Mouse (Mus musculus) gastrocnemius, postnatal 4 days (tissue): ENCODE measurements around the gene Gsap. TPM values are rescaled to one million over a fixed set of nuclear protein-coding genes. Genes with fewer than 3 reads are reported as not detected.
"Not testable (repeated sequence)": the region's sequence is repeated elsewhere in the genome, so short reads cannot be mapped to it uniquely, and the experiment has no call there.

Experiments used
- DNase-seq, 2 experiments: peaks; one replicate each; pipeline ENCODE4 v3.0.0; 2021 to 2022; ENCODE audit warnings: low spot score in 2 of 2, mixed read lengths in 2 of 2
- total RNA-seq, 2 experiments: library from RNA; stranded (reverse); gene quantifications; 2 replicates each; pipeline ENCODE4 v1.2.3; 2021

Gene Gsap
- total RNA-seq, 2 experiments from 2014 or later: 6.0 to 7.1 TPM

GRCm38 (mm10) chr5:21175132-21176112 lies 10.6 kb upstream of the Gsap start:
- DNase-seq: no peak

DNA sequence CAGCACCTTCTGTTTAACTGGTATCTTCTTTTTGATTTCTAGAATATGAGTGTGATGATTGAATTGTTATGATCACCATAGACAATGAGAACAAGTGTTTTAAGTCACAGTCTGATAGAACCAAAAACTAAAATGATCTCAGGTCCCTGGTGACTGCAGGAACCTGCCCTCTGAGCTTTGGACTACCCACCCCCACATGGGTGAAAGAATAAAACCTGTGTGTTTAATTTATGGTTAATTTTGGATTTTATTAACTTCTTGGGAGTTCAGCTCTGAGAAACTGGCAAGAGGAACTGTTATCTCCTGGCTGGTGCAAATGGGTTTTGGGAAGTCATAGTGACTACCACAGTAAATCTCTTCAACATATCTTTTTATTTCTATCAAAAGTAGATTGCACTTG lies 6.6 kb upstream of the Gsap start:
- DNase-seq: no peak

DNA sequence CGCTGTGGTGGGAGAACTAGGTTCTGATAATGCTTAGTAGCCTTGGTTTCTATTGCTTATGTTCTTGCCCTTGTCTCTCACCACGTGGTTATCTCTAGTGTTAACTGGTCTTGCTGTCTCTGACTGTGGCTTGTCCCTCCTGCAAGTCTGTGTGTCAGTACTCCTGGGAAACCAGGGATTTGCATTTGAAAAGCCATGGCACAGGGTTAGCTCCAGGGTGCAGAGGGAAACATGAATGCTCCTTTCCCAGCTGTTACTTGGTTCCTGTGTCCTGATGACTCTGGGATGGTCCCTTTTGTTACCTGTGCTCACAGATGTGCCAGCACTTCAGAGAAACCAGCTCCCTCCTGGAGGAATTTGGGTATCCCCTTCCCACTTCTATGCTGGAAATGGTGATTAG lies 3.0 kb upstream of the Gsap start:
- DNase-seq: not testable (repeated sequence)

DNA sequence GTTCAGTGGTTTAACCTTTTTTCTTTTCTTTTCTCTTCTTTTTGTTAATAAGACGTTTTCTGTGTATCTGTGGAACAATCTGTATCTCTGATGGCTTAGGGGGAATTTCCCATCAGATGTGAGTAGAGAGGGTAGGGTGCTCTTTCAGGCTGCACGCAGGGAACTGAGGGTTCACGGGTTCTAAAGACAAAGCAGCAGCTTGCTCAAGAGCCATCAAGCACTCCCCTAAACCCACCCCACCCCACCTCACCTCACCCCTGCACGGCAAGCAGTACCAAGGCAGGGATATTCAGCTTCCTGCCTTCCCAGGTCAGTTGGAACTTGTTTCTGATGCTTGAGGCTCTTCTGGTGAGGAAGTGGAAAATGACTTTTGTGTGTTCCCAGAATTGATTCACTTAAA lies 766 bp downstream of the Gsap start:
- DNase-seq: no peak

DNA sequence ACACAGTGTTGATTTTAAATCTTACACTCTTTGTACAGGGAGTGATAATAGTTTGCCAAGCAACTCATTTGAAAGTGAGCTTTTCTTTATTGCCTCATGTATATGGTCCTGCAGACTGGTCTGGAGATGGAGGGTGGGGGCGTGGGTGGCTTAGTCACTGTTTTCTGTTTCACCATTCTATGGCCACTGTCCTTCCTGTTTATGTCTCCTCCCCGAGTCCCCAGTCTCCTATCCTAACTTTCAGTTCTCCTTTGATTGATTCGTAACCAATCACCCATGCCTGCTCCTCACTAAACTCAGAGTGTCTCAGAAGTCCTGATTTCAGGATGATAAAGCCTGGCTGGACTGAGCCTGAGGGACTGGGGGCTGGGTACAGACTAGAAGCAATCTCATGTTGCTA lies 2.4 kb downstream of the Gsap start:
- DNase-seq: no peak

DNA sequence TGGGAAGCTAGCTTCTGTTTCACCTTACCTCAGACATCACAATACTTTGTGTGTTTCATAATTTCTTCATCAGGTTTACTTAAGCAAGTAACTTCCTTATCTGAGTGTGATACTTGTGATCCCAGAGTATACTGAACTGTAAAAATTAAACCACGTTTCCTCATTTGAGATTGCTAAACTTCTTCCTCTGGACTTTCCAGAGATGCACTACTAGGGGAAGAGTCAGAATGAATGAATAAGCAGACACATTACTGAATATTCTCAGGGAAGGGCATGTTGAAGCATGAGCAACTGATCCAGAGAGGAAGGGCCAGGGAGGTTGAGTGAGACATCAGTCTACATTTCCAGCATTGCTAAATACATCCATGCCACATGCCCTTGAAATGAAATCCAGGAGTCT lies 3.0 kb downstream of the Gsap start:
- no peak for DNase-seq

- DNase-seq: no peak
Measured at GRCm38 (mm10) chr5:21189460-21189859, 3.4 kb downstream of the Gsap start.

DNA sequence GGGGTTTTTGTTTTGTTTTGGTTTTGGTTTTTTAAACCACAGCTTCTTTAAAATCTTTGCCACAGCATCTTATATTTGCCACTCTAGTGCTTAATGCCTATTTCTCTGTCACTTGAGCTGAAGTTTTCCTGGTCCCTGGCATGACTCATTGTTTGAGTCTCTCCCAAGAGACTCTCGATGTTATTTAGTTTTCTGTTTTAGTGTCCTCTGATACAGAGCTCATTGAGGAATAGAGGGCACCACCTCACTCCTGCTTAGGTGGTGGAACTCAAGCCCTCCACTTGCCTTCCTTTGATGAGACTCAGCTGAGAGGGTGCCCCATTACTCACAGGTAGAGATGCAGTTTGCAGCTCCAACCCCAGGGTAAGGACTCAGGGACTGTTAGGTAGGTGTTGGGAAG lies 17.4 kb downstream of the Gsap start:
- DNase-seq: no peak

DNA sequence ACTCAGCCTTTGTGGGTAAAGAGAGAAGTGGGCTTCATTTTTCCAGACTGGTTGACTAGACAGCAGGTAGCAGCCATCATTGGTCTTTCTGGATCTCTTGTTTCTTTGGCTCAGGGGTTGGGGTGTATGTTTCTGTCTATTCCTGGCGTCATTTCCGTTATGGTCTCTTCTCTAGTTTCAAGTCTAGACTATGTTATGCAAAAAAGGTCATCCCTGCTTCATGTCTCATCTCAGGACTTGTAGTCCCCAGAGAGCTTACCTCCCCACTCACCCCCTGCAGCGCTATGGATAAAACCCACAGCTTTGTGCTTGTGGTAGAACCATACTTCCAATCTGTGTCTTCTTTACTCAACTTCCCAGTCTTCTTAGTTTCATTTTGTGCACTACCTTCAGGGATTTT lies 18.1 kb downstream of the Gsap start:
- no peak for DNase-seq

- DNase-seq: no peak
Measured at GRCm38 (mm10) chr5:21206014-21206413, 20.0 kb downstream of the Gsap start.

- DNase-seq: no peak
Measured at GRCm38 (mm10) chr5:21211406-21211805, 25.4 kb downstream of the Gsap start.

DNA sequence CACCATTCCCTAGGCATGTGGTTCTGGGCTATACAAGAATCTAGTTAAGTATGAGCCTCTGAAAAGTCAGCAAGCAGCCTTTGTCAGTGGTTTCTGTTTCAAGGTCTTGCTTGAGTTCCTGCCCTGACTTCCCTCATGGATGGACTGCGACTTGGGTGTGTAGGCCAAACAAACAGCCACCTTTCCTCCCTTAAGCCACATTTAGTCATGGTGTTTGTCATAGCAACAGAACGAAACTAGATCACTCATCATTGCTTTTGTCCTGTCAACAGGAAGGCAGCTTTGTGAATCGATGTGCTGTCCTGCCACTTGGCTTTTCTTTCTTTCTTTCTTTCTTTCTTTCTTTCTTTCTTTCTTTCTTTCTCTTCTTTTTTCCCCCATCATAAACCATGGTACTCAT lies 26.9 kb downstream of the Gsap start:
- DNase-seq: no peak

GRCm38 (mm10) chr5:21213801-21214200 lies 27.7 kb downstream of the Gsap start:
- DNase-seq: no peak

DNA sequence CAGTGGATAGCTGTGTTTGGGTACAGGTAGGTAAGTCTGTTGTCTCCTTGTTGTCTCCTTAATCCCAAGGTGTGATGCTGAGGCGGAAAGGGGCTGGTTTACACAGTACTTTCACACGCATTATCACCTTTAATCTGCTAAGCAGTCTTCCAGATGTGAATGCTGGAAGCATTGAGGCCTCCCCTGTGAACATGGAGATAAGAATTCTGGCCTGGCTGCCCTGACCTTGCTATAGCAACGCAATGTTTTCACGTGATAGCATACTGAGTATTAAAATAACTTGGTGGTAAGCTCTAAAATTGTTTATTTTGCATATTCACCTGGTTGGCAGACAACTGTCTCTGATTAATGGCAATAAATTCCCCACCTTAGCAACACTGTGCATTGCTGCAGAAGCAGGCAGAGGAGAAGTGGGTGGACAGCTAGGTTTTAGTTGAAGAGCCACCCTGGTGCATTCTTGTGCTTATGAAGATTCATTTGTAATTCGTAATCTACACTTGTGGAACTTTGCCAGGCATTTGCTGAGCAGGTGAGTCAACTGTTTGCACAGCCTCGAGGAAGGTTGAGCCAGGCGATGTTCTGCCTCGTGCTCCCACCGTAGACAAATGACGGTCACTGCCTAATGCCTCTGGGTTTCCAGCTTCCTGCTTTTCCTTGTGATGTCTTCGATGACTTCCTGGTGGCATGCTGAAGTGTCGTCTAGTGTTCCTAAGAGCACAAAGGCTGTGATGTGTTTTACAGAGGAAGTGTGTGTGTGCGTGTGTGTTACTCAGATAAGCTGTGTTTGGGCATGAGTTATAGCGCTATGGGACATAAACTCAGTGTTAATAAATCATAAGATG lies 31.6 kb downstream of the Gsap start:
- DNase-seq: no peak

DNA sequence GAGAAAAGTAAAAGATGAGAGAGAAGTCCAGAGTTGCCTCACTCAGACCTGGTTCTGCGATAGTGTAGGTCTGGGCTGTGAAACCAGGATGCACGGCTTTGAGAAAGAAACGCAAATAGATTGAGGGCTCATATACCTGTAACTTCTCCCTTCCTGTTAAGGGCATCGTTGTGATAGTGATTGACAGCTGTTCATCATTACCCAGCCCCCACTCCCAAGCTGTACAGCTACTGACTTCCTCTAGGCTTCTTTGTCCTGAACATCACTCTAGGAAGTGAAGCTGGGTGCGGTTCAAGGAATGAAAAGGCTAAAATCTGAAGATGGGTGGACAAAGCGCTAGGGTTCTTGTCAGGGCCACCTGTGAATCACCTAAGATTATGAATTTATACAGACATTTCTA lies 46.8 kb downstream of the Gsap start:
- DNase-seq: no peak

DNA sequence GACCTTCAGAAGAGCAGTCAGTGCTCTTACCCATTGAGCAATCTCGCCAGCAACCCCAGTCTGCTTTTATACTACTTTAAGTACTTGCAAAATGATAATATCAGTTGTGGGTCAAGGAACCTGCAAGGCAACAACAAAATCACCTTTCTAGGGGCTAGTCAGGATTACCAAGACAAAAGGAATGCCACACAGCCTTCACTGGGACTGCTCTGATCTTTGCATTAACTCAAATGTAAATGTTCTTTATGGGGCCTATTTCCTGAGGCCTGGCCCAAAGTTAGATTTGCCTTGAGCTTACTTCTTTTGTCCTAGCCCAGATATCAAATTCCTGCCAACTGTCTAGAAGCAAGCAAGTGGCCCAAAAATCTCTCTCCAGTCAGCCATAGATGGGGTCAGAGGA lies 58.5 kb downstream of the Gsap start:
- no peak for DNase-seq

- DNase-seq: no peak
Measured at GRCm38 (mm10) chr5:21245241-21245640, 59.2 kb downstream of the Gsap start.

GRCm38 (mm10) chr5:21246794-21247193 lies 60.7 kb downstream of the Gsap start:
- DNase-seq: no peak

GRCm38 (mm10) chr5:21247916-21248315 lies 61.9 kb downstream of the Gsap start:
- no peak for DNase-seq

- DNase-seq: no peak
Measured at GRCm38 (mm10) chr5:21248834-21249233, 62.8 kb downstream of the Gsap start.

DNA sequence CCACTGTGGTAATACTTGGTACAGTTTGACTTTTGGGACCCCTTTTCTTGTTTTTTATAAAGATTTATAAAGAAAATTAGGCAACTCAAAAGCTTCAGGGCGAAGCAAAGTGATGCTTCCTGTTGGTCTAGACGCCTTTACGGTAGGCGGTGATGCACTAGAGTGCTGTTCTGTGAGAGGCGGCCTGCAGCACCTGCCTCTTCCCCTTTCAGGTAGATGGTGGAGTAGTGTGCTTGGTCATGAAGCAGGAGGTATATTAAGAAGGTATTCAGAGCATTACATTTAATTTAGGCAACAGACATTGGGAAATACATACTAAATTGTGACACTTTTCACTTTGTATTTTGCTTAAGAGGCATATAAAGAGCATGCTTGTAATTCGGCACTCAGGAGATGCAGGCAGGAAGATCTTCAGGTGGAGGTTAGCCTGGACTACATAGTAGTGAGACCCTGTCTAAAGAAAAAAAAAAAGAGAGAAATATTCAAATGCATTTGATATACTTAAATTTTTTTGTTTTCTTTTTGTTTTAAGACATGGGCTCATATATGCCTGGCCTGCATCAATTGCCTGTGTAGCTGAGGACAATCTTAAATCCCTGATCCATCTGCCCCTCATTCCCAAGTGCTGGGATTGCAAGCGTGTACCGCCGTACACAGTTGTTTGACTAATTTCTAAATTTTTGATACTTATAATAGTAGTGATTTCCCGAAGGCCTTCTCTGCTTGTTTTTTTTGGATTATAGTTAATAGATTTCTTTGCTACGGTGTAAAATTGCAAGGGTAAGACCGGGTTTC lies 68.9 kb downstream of the Gsap start:
- no peak for DNase-seq
